Mouse (Mus musculus) liver, postnatal 0 days (tissue): ENCODE data around the gene Adamts14.

Source experiments
- CTCF ChIP-seq: sonication (generic); IDR thresholded peaks from 2 replicates; pipeline ENCODE4 v1.5.1; 2016; ENCODE audit warnings: antibody characterized with exemption, low read depth
- EP300 ChIP-seq: IDR thresholded peaks from 2 replicates; pipeline ENCODE4 v1.6.1; 2016; ENCODE audit warnings: antibody characterized with exemption, low read depth, mild to moderate bottlenecking

DNA sequence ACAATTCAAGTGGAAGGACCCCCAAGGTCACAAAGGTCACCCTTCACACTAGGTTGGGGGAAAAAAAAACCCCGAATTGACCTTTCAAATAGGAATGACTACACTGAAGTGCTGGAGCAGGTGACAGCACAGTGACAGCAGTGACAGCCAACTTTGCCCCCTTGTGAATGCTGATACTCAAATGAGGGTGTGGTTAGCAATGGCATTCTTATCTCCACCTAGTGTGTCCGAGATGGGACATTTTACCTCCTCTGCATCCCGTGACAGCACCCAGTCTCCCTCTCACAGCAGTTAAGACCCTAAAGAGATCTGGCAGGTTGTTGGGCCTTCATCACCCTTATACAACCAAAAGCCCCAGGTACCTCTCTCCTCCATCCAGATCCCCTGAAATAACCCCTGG, 123.8 kb downstream of the Adamts14 start:
- TF ChIP-seq CTCF = no peak
- no peak for TF ChIP-seq EP300
